Mouse (Mus musculus) frontal cortex, adult (tissue): ENCODE results near the gene Macrod2.

Experiments used
- ATAC-seq: cut with Nextera tagmentation; 2 replicates; pipeline ENCODE4 v1.9.2; 2017; ENCODE audit warnings: mild to moderate bottlenecking, moderate library complexity, mixed read lengths; ENCODE audit not compliant: low TSS enrichment

The Macrod2 gene

GRCm38 (mm10) chr2:141831515-141831914, 1436.4 kb downstream of the Macrod2 start:
- ATAC-seq = no peak

- ATAC-seq = peak; percentile 50; the same call in 1 of the 2 replicates
Observed at GRCm38 (mm10) chr2:141834156-141834782, 1439.2 kb downstream of the Macrod2 start.

GRCm38 (mm10) chr2:141844408-141845175, 1449.5 kb downstream of the Macrod2 start:
- ATAC-seq = peak; percentile 100

GRCm38 (mm10) chr2:141859220-141859619, 1464.1 kb downstream of the Macrod2 start:
- ATAC-seq = no peak

GRCm38 (mm10) chr2:141861679-141862268, 1466.7 kb downstream of the Macrod2 start:
- ATAC-seq = no peak

GRCm38 (mm10) chr2:141862531-141863265, 1467.6 kb downstream of the Macrod2 start:
- no peak for ATAC-seq

GRCm38 (mm10) chr2:141863628-141864165, 1468.6 kb downstream of the Macrod2 start:
- ATAC-seq = no peak

- ATAC-seq = peak; percentile 64; the same call in 1 of the 2 replicates
Observed at GRCm38 (mm10) chr2:141870930-141871329, 1475.8 kb downstream of the Macrod2 start.

GRCm38 (mm10) chr2:141876155-141876851, 1481.2 kb downstream of the Macrod2 start:
- ATAC-seq = peak; percentile 89

GRCm38 (mm10) chr2:141876958-141877357, 1481.8 kb downstream of the Macrod2 start:
- ATAC-seq = peak; percentile 69

- no peak for ATAC-seq
Observed at GRCm38 (mm10) chr2:141878473-141878872, 1483.4 kb downstream of the Macrod2 start.

GRCm38 (mm10) chr2:141879711-141880110, 1484.6 kb downstream of the Macrod2 start:
- no peak for ATAC-seq

- ATAC-seq = no peak
Observed at GRCm38 (mm10) chr2:141886694-141887474, 1491.8 kb downstream of the Macrod2 start.

GRCm38 (mm10) chr2:141889497-141889896, 1494.4 kb downstream of the Macrod2 start:
- ATAC-seq = no peak

GRCm38 (mm10) chr2:141897951-141898350, 1502.8 kb downstream of the Macrod2 start:
- 0 out of 2 replicates have a peak, but pooled peaks have one; percentile 9 for ATAC-seq

GRCm38 (mm10) chr2:141911831-141912447, 1516.8 kb downstream of the Macrod2 start:
- ATAC-seq = no peak

GRCm38 (mm10) chr2:141913486-141913885, 1518.4 kb downstream of the Macrod2 start:
- no peak for ATAC-seq

- no peak for ATAC-seq
Observed at GRCm38 (mm10) chr2:141913894-141914293, 1518.8 kb downstream of the Macrod2 start.

- ATAC-seq = no peak
Observed at GRCm38 (mm10) chr2:141920377-141920992, 1525.4 kb downstream of the Macrod2 start.
